In genomic region chr19:28903536-28904119, GRCm38 (mm10) we compare ENCODE assay signal across 26 mouse cellular contexts.
DNase-seq lines count a peak whose midpoint lies in the region; ATAC-seq and TF ChIP-seq lines count a peak whose summit lies in the region.
"Had no signal": no experiment of that assay in that cellular context is flagged by ENCODE, and none has a peak within 500 bp of the region (broad histone marks: within the 10 kb centered on the region; RNA-seq: fewer than 3 reads in every experiment).

No protein-coding gene starts in this region.

- no peak for TF ChIP-seq EP300 in lung, postnatal 0 days (IDR thresholded peaks at IDR 0.05)

- TF ChIP-seq CTCF in lung, embryonic 14.5 days (IDR thresholded peaks at IDR 0.05; ENCODE audit: low read depth), result no peak
- TF ChIP-seq CTCF in lung, adult 2 months (IDR thresholded peaks at IDR 0.05; ENCODE audit: insufficient read depth, low read length), result no peak
- TF ChIP-seq CTCF in lung, postnatal 0 days (IDR thresholded peaks at IDR 0.05), result no peak

- H3K36me3 ChIP-seq in intestine, embryonic 16.5 days (ENCODE audit: control insufficient read depth, insufficient read depth, low read length), result no peaks in the 10 kb centered on the region
- H3K36me3 ChIP-seq in intestine, embryonic 15.5 days, result no peaks in the 10 kb centered on the region
- H3K36me3 ChIP-seq in lung, embryonic 14.5 days (ENCODE audit: insufficient read depth), result no peaks in the 10 kb centered on the region
- no peaks in the 10 kb centered on the region for H3K36me3 ChIP-seq in lung, postnatal 0 days (ENCODE audit: insufficient read depth, low read length)
- H3K36me3 ChIP-seq: embryonic facial prominence, embryonic 10.5 days; embryonic facial prominence, embryonic 13.5 days; forebrain, embryonic 12.5 days; heart, embryonic 12.5 days; heart, embryonic 15.5 days; hindbrain, embryonic 10.5 days had no signal

- no peak overlapping the region for H3K27ac ChIP-seq in intestine, embryonic 16.5 days (ENCODE audit: low read length)
- no peak overlapping the region for H3K27ac ChIP-seq in intestine, embryonic 15.5 days
- no peak overlapping the region; the same call in 1 of the 2 replicates for H3K27ac ChIP-seq in lung, embryonic 14.5 days (ENCODE audit: low read depth)
- H3K27ac ChIP-seq in lung, postnatal 0 days (ENCODE audit: low read length), result no peak overlapping the region
- H3K27ac ChIP-seq: embryonic facial prominence, embryonic 10.5 days; embryonic facial prominence, embryonic 13.5 days; forebrain, embryonic 12.5 days; forebrain, embryonic 15.5 days; heart, embryonic 15.5 days; hindbrain, embryonic 10.5 days; hindbrain, embryonic 13.5 days had no signal

- peak; percentile 55 for DNase-seq in lung, embryonic 14.5 days
- DNase-seq in lung, adult 2 months, result no peak
- peak; percentile 13 for DNase-seq in lung, postnatal 0 days (ENCODE audit: low spot score)
- DNase-seq in lung, adult 18-20 months, result no peak
- DNase-seq: adrenal gland, adult 8-10 months; adrenal gland, postnatal 25 days; cerebellum, adult 11-12 months; cerebellum, adult 8-10 months; cerebellum, postnatal 36 days; embryo, embryonic 11 days; gastrocnemius, postnatal 25 days; heart, adult 18-20 months; heart, postnatal 10 days; heart, postnatal 36 days had no signal

- no peaks in the 10 kb centered on the region for H3K27me3 ChIP-seq in intestine, embryonic 16.5 days (replicated peaks; ENCODE audit: control insufficient read depth, insufficient read depth, low read length)
- H3K27me3 ChIP-seq in intestine, embryonic 15.5 days (replicated peaks), result no peaks in the 10 kb centered on the region
- H3K27me3 ChIP-seq in lung, embryonic 14.5 days (ENCODE audit: insufficient read depth, low read length), result no peaks in the 10 kb centered on the region
- no peaks in the 10 kb centered on the region for H3K27me3 ChIP-seq in lung, postnatal 0 days (replicated peaks; ENCODE audit: insufficient read depth, low read length)
- H3K27me3 ChIP-seq: embryonic facial prominence, embryonic 13.5 days; forebrain, embryonic 12.5 days; forebrain, embryonic 15.5 days; heart, embryonic 12.5 days; heart, embryonic 15.5 days; hindbrain, embryonic 13.5 days had no signal

- 0 out of 2 replicates have a peak, but pooled peaks have one; percentile 40 for ATAC-seq in intestine, embryonic 16.5 days
- no peak for ATAC-seq in intestine, embryonic 15.5 days
- peak; percentile 90 for ATAC-seq in lung, embryonic 14.5 days (ENCODE audit: insufficient read depth)
- ATAC-seq in lung, postnatal 0 days, result peak; percentile 23; the same call in 1 of the 2 replicates
- ATAC-seq: activated CD4-positive, CD25-positive, alpha-beta regulatory T cell, adult 4 months; forebrain, embryonic 15.5 days had no signal

- H3K4me2 ChIP-seq in intestine, embryonic 16.5 days (ENCODE audit: low read depth, low read length), result no peak overlapping the region
- no peak overlapping the region for H3K4me2 ChIP-seq in intestine, embryonic 15.5 days (replicated peaks)
- no peak overlapping the region for H3K4me2 ChIP-seq in lung, embryonic 14.5 days
- no peak overlapping the region for H3K4me2 ChIP-seq in lung, postnatal 0 days (replicated peaks; ENCODE audit: low read depth, low read length)
- H3K4me2 ChIP-seq: embryonic facial prominence, embryonic 13.5 days; forebrain, embryonic 12.5 days; forebrain, embryonic 15.5 days; heart, embryonic 12.5 days; heart, embryonic 15.5 days; hindbrain, embryonic 13.5 days had no signal

- H3K4me1 ChIP-seq in intestine, embryonic 16.5 days (ENCODE audit: control insufficient read depth, insufficient read depth, low read length), result no peaks in the 10 kb centered on the region
- H3K4me1 ChIP-seq in intestine, embryonic 15.5 days (replicated peaks), result peaks cover 3% of the 10 kb centered on the region; the same call in 1 of the 2 replicates
- H3K4me1 ChIP-seq in lung, embryonic 14.5 days (ENCODE audit: insufficient read depth), result 0 out of 2 replicates have a peak, but pooled peaks cover 2% of the 10 kb centered on the region
- no peaks in the 10 kb centered on the region for H3K4me1 ChIP-seq in lung, adult 2 months (ENCODE audit: control insufficient read depth, insufficient read depth, low read length)
- H3K4me1 ChIP-seq in lung, postnatal 0 days (ENCODE audit: insufficient read depth, low read depth, low read length), result no peaks in the 10 kb centered on the region
- H3K4me1 ChIP-seq: forebrain, embryonic 15.5 days had no signal

- H3K9ac ChIP-seq in intestine, embryonic 16.5 days (ENCODE audit: low read depth, low read length), result no peak overlapping the region
- H3K9ac ChIP-seq in intestine, embryonic 15.5 days, result no peak overlapping the region
- no peak overlapping the region for H3K9ac ChIP-seq in lung, embryonic 14.5 days
- H3K9ac ChIP-seq in lung, postnatal 0 days (replicated peaks; ENCODE audit: low read depth), result no peak overlapping the region
- H3K9ac ChIP-seq: forebrain, embryonic 12.5 days; forebrain, embryonic 15.5 days; heart, embryonic 12.5 days; heart, embryonic 15.5 days; hindbrain, embryonic 13.5 days had no signal

- no peak overlapping the region for H3K4me3 ChIP-seq in intestine, embryonic 16.5 days (ENCODE audit: low read length)
- no peak overlapping the region for H3K4me3 ChIP-seq in intestine, embryonic 15.5 days (replicated peaks)
- no peak overlapping the region for H3K4me3 ChIP-seq in lung, embryonic 14.5 days (ENCODE audit: low read depth, low read length)
- no peak overlapping the region for H3K4me3 ChIP-seq in lung, adult 2 months (replicated peaks; ENCODE audit: extremely low read depth, low read depth, low read length)
- no peak overlapping the region for H3K4me3 ChIP-seq in lung, postnatal 0 days (ENCODE audit: low read depth, low read length)
- H3K4me3 ChIP-seq: embryonic facial prominence, embryonic 10.5 days; embryonic facial prominence, embryonic 13.5 days; erythroblast, embryonic 14.5 days; forebrain, embryonic 12.5 days; forebrain, embryonic 15.5 days; heart, embryonic 12.5 days; heart, embryonic 15.5 days; hindbrain, embryonic 10.5 days; hindbrain, embryonic 13.5 days had no signal

- H3K9me3 ChIP-seq in intestine, embryonic 16.5 days (ENCODE audit: control insufficient read depth, low read length), result no peaks in the 10 kb centered on the region
- no peaks in the 10 kb centered on the region for H3K9me3 ChIP-seq in intestine, embryonic 15.5 days
- no peaks in the 10 kb centered on the region for H3K9me3 ChIP-seq in lung, embryonic 14.5 days (ENCODE audit: low read depth, low read length)
- H3K9me3 ChIP-seq in lung, postnatal 0 days (ENCODE audit: low read length), result no peaks in the 10 kb centered on the region
- H3K9me3 ChIP-seq: embryonic facial prominence, embryonic 10.5 days; embryonic facial prominence, embryonic 13.5 days; forebrain, embryonic 12.5 days; forebrain, embryonic 15.5 days; heart, embryonic 12.5 days; heart, embryonic 15.5 days; hindbrain, embryonic 10.5 days; hindbrain, embryonic 13.5 days had no signal

- TF ChIP-seq POLR2A in lung, adult 2 months (IDR thresholded peaks at IDR 0.05; ENCODE audit: borderline replicate concordance, extremely low read depth, low read depth, low read length), result no peak

- 61% methylated on average over 8 of the region's 8 CpGs for WGBS in intestine, embryonic 16.5 days
- 56% methylated on average over 8 of the region's 8 CpGs for WGBS in intestine, embryonic 15.5 days
- 44% methylated on average over 8 of the region's 8 CpGs for WGBS in lung, embryonic 14.5 days
- 74% methylated on average over 8 of the region's 8 CpGs for WGBS in lung, adult 2 months
- WGBS in lung, postnatal 0 days, result 60% methylated on average over 8 of the region's 8 CpGs

Comparison
In these comparisons a context has a peak if more than half of its experiments do, and no peak if none do; other contexts are left out.
1. DNase-seq: peak in lung, embryonic 14.5 days (single experiment) and lung, postnatal 0 days (single experiment); none in lung, adult 2 months (single experiment) and lung, adult 18-20 months (0 of 2).